Mouse (Mus musculus): ENCODE measurements at regions not wholly inside any gene's neighbourhood (a gene's known extent, or its start where the extent isn't known, plus 50 kb on each side); places are given as distances from the start of the nearest gene placed in this dataset.
"Not testable (repeated sequence)": the region's sequence is repeated elsewhere in the genome, so short reads cannot be mapped to it uniquely, and the experiment has no call there.

- Histone ChIP-seq H3K36me3 (no peaks in the 10 kb centered on the region), H3K4me1 (no peaks in the 10 kb centered on the region), H3K4me3 (no peak overlapping the region), H3K4me2 (replicated peaks) (no peak overlapping the region), H3K27me3 (no peaks in the 10 kb centered on the region), H3K9me3 (no peaks in the 10 kb centered on the region), H3K9ac (replicated peaks) (no peak overlapping the region), H3K27ac (replicated peaks) (no peak overlapping the region)
- WGBS, result 89% methylated on average over 2 of the region's 2 CpGs
- no peak for ATAC-seq (ENCODE audit: low FRiP score, low read depth)
Observed at GRCm38 (mm10) chr3:22285904-22286303, 209.5 kb downstream of the Tbl1xr1 start.

GRCm38 (mm10) chr3:22293466-22293865 lies 217.0 kb downstream of the Tbl1xr1 start:
- no peak for ATAC-seq (ENCODE audit: low FRiP score, low read depth)
- no peak overlapping the region for H3K9ac ChIP-seq (replicated peaks)
- H3K4me2 ChIP-seq (replicated peaks), result no peak overlapping the region
- 82% methylated on average over 3 of the region's 3 CpGs for WGBS
- no peak overlapping the region for H3K4me3 ChIP-seq
- no peaks in the 10 kb centered on the region for H3K36me3 ChIP-seq
- H3K4me1 ChIP-seq, result no peaks in the 10 kb centered on the region
- no peaks in the 10 kb centered on the region for H3K27me3 ChIP-seq
- no peak overlapping the region for H3K27ac ChIP-seq (replicated peaks)
- H3K9me3 ChIP-seq, result no peaks in the 10 kb centered on the region

DNA sequence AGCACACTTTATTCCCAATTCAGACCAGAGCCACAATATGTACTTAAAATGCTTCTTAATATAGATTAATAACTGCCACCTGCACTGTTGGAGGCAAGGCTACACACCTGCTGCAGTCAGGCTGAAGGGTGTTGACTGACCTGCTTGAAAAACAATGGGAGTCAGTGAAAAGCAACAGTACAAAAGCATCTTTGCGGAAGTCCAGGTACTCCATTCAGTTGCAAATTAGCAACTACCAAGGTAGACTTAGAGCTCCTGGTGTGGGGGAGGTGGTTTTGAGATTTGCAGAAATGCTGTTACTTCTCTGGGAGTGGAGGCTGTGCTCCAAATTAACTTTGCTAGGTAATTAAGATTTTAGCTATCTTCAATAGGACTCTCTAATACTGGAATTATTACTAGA lies 217.6 kb downstream of the Tbl1xr1 start:
- not testable (repeated sequence) for H3K9me3 ChIP-seq; H3K4me2 ChIP-seq (replicated peaks); H3K27me3 ChIP-seq; ATAC-seq (ENCODE audit: low FRiP score, low read depth); H3K9ac ChIP-seq (replicated peaks); H3K4me1 ChIP-seq; H3K27ac ChIP-seq (replicated peaks); H3K36me3 ChIP-seq; H3K4me3 ChIP-seq
- WGBS, result 91% methylated on average over 1 of the region's 1 CpGs

DNA sequence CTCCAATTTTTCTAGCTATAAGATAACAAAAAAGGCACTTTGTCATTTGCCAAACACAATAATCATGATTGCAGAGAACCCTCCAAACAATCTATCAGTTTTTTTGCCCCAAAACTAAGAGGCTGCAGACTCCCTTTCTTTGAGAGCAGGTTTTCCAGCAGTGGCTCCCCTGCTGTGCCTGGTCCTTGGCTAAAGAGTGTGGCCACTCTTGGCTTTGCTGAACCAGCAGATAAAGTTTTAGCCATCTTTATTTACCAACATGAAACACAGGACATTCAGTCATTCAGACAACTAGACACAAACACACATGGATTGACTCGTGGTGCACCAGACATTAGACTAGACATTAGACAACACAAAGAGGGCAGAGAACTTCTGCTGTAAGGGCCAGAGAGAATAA lies 220.5 kb downstream of the Tbl1xr1 start:
- not testable (repeated sequence) for H3K9me3 ChIP-seq; H3K4me1 ChIP-seq; ATAC-seq (ENCODE audit: low FRiP score, low read depth); H3K27me3 ChIP-seq; H3K4me2 ChIP-seq (replicated peaks); H3K36me3 ChIP-seq; H3K9ac ChIP-seq (replicated peaks); H3K27ac ChIP-seq (replicated peaks); H3K4me3 ChIP-seq
- WGBS, result 91% methylated on average over 1 of the region's 1 CpGs

GRCm38 (mm10) chr3:22297831-22298230 lies 221.4 kb downstream of the Tbl1xr1 start:
- 93% methylated on average over 1 of the region's 1 CpGs for WGBS
- H3K4me2 ChIP-seq (replicated peaks); H3K9ac ChIP-seq (replicated peaks); H3K27ac ChIP-seq (replicated peaks); H3K4me3 ChIP-seq; H3K4me1 ChIP-seq; ATAC-seq (ENCODE audit: low FRiP score, low read depth); H3K27me3 ChIP-seq; H3K36me3 ChIP-seq; H3K9me3 ChIP-seq: not testable (repeated sequence)

- 92% methylated on average over 5 of the region's 5 CpGs for WGBS
Observed at GRCm38 (mm10) chr3:22300553-22300952, 224.1 kb downstream of the Tbl1xr1 start.

DNA sequence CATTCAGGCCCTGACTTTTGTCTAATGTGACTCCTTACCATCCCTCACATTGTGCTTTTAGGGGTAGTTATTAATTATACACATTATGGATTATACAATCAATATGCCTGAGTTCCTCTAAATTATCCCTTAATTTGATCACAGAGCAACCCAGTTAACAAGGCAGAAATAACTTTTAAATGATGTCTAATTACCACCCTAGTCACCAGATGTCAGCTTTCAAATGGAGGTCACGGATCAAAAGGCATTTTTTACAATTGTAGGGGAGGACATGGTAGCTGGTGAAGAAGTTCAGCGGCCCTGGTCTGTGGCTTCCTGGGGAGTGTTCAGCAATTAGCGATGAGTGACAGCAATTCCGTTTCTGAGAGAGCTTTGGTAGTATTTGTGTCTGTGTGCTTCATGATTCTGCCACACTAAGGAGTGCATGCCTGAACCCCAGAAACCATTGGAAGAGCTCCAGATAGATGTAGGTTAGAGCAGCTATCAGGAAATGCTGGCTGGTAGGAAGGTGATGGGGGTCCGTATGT lies 225.6 kb downstream of the Tbl1xr1 start:
- H3K4me2 ChIP-seq (replicated peaks), result no peak overlapping the region
- no peaks in the 10 kb centered on the region for H3K27me3 ChIP-seq
- H3K27ac ChIP-seq (replicated peaks), result no peak overlapping the region
- no peak overlapping the region for H3K4me3 ChIP-seq
- no peak overlapping the region for H3K9ac ChIP-seq (replicated peaks)
- no peaks in the 10 kb centered on the region for H3K36me3 ChIP-seq
- H3K9me3 ChIP-seq, result no peaks in the 10 kb centered on the region
- WGBS, result 79% methylated on average over 5 of the region's 5 CpGs
- H3K4me1 ChIP-seq, result 0 out of 2 replicates have a peak, but pooled peaks cover 2% of the 10 kb centered on the region
- ATAC-seq (ENCODE audit: low FRiP score, low read depth), result no peak

More at GRCm38 (mm10) chr3:22300553-22300952, 224.1 kb downstream of the Tbl1xr1 start:
- no peaks in the 10 kb centered on the region for H3K9me3 ChIP-seq
- H3K9ac ChIP-seq (replicated peaks), result no peak overlapping the region
- H3K4me2 ChIP-seq (replicated peaks), result no peak overlapping the region
- no peak overlapping the region for H3K27ac ChIP-seq (replicated peaks)
- H3K36me3 ChIP-seq, result no peaks in the 10 kb centered on the region
- H3K27me3 ChIP-seq, result no peaks in the 10 kb centered on the region
- H3K4me3 ChIP-seq, result no peak overlapping the region
- no peak for ATAC-seq (ENCODE audit: low FRiP score, low read depth)
- 0 out of 2 replicates have a peak, but pooled peaks cover 2% of the 10 kb centered on the region for H3K4me1 ChIP-seq

GRCm38 (mm10) chr3:22304145-22304544 lies 227.7 kb downstream of the Tbl1xr1 start:
- WGBS, result 45% methylated on average over 1 of the region's 1 CpGs
- Histone ChIP-seq H3K9me3 (no peaks in the 10 kb centered on the region), H3K4me3 (no peak overlapping the region), H3K36me3 (no peaks in the 10 kb centered on the region), H3K27me3 (no peaks in the 10 kb centered on the region), H3K27ac (replicated peaks) (no peak overlapping the region), H3K4me1 (0 out of 2 replicates have a peak, but pooled peaks cover 2% of the 10 kb centered on the region), H3K9ac (replicated peaks) (no peak overlapping the region), H3K4me2 (replicated peaks) (no peak overlapping the region)
- no peak for ATAC-seq (ENCODE audit: low FRiP score, low read depth)

GRCm38 (mm10) chr3:22306624-22307023 lies 230.2 kb downstream of the Tbl1xr1 start:
- no peak for ATAC-seq (ENCODE audit: low FRiP score, low read depth)
- Histone ChIP-seq H3K4me1 (0 out of 2 replicates have a peak, but pooled peaks cover 2% of the 10 kb centered on the region), H3K27ac (replicated peaks) (no peak overlapping the region), H3K4me3 (no peak overlapping the region), H3K27me3 (no peaks in the 10 kb centered on the region), H3K9ac (replicated peaks) (no peak overlapping the region), H3K9me3 (no peaks in the 10 kb centered on the region), H3K36me3 (no peaks in the 10 kb centered on the region), H3K4me2 (replicated peaks) (no peak overlapping the region)
- WGBS, result 75% methylated on average over 4 of the region's 4 CpGs

- H3K36me3 ChIP-seq, result no peaks in the 10 kb centered on the region
- H3K4me3 ChIP-seq, result no peak overlapping the region
- H3K27ac ChIP-seq (replicated peaks), result no peak overlapping the region
- 17% methylated on average over 4 of the region's 4 CpGs for WGBS
- H3K4me1 ChIP-seq, result 0 out of 2 replicates have a peak, but pooled peaks cover 2% of the 10 kb centered on the region
- no peak overlapping the region for H3K9ac ChIP-seq (replicated peaks)
- H3K27me3 ChIP-seq, result no peaks in the 10 kb centered on the region
- no peak overlapping the region for H3K4me2 ChIP-seq (replicated peaks)
- ATAC-seq (ENCODE audit: low FRiP score, low read depth), result peak; percentile 58
- H3K9me3 ChIP-seq, result no peaks in the 10 kb centered on the region
Observed at GRCm38 (mm10) chr3:22308962-22309361, 232.5 kb downstream of the Tbl1xr1 start.

GRCm38 (mm10) chr3:22316466-22317185 lies 240.2 kb downstream of the Tbl1xr1 start:
- no peak for ATAC-seq (ENCODE audit: low FRiP score, low read depth)
- WGBS, result 86% methylated on average over 10 of the region's 10 CpGs
- no peaks in the 10 kb centered on the region for H3K9me3 ChIP-seq
- no peaks in the 10 kb centered on the region for H3K4me1 ChIP-seq
- H3K36me3 ChIP-seq, result no peaks in the 10 kb centered on the region
- H3K4me3 ChIP-seq, result no peak overlapping the region
- no peak overlapping the region for H3K4me2 ChIP-seq (replicated peaks)
- H3K27ac ChIP-seq (replicated peaks), result no peak overlapping the region
- no peak overlapping the region for H3K9ac ChIP-seq (replicated peaks)
- H3K27me3 ChIP-seq, result no peaks in the 10 kb centered on the region

GRCm38 (mm10) chr3:22320425-22320824 lies 244.0 kb downstream of the Tbl1xr1 start:
- H3K27me3 ChIP-seq; H3K9ac ChIP-seq (replicated peaks); H3K4me2 ChIP-seq (replicated peaks); H3K27ac ChIP-seq (replicated peaks); H3K4me3 ChIP-seq; H3K9me3 ChIP-seq; H3K36me3 ChIP-seq; H3K4me1 ChIP-seq; ATAC-seq (ENCODE audit: low FRiP score, low read depth): not testable (repeated sequence)
- WGBS, result 97% methylated on average over 1 of the region's 1 CpGs

DNA sequence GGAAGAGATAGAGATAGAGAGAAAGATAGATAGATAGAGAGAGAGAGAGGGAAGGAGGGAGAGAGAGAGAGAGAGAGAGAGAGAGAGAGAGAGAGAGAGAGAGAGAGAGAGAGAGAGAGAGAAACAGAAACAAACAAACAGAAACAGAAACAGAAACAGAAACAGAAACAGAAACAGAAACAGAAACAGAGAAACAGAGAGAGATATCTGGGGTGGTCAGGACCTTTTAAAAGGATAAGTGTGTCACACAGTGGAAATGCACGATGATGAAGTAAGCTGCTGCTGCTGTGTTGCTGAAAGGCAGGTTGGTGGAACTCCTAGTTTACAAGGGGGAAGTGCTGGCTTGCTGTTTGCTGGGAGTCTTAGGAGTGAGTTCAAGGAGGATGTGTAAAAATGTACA lies 254.8 kb downstream of the Tbl1xr1 start:
- Histone ChIP-seq H3K9me3 (no peaks in the 10 kb centered on the region), H3K4me2 (replicated peaks) (no peak overlapping the region), H3K4me3 (no peak overlapping the region), H3K9ac (replicated peaks) (no peak overlapping the region), H3K4me1 (no peaks in the 10 kb centered on the region), H3K36me3 (no peaks in the 10 kb centered on the region), H3K27me3 (no peaks in the 10 kb centered on the region), H3K27ac (replicated peaks) (no peak overlapping the region)
- no peak for ATAC-seq (ENCODE audit: low FRiP score, low read depth)
- 86% methylated on average over 1 of the region's 1 CpGs for WGBS
